Mouse (Mus musculus) G1E (cell line): ENCODE results near the gene Tmem158. TPM values are rescaled to one million over a fixed set of nuclear protein-coding genes. Genes with fewer than 3 reads are reported as not detected.

Experiments
- ATAC-seq: 2 replicates; pipeline ENCODE4 v1.8.0; 2016; ENCODE audit warnings: mild to moderate bottlenecking; ENCODE audit not compliant: insufficient number of reproducible peaks, poor library complexity, low FRiP score, severe bottlenecking; ENCODE audit errors: extremely low read depth
- DNase-seq: peaks from one replicate; pipeline ENCODE4 v3.0.0; 2012; ENCODE audit warnings: low spot score
- H3K27me3 ChIP-seq: 2 replicates; pipeline ENCODE4 v1.6.1; 2012; ENCODE audit warnings: mild to moderate bottlenecking, low read length, inconsistent platforms; ENCODE audit not compliant: insufficient read depth
- H3K36me3 ChIP-seq: replicated peaks from 2 replicates; pipeline ENCODE3; 2012; ENCODE audit warnings: mild to moderate bottlenecking, inconsistent platforms
- H3K4me1 ChIP-seq: 2 replicates; pipeline ENCODE4 v1.6.1; 2012; ENCODE audit warnings: low read depth, low read length, inconsistent platforms, mixed read lengths; ENCODE audit not compliant: insufficient read depth
- H3K4me3 ChIP-seq: 2 replicates; pipeline ENCODE4 v1.5.1; 2012; ENCODE audit warnings: low read depth, mild to moderate bottlenecking, inconsistent platforms, low read length, moderate library complexity, mixed read lengths
- H3K9me3 ChIP-seq: replicated peaks from 2 replicates; pipeline ENCODE4 v1.6.1; 2012; ENCODE audit warnings: inconsistent platforms
- CTCF ChIP-seq: IDR thresholded peaks from 2 replicates; pipeline ENCODE4 v1.5.1; 2012; ENCODE audit warnings: low read depth, low read length, inconsistent platforms, mixed read lengths
- GATA1 ChIP-seq: IDR thresholded peaks from 2 replicates; pipeline ENCODE4 v1.6.1; 2012; ENCODE audit warnings: borderline replicate concordance, low read length, inconsistent platforms, mixed read lengths
- GATA2 ChIP-seq: IDR thresholded peaks from 2 replicates; pipeline ENCODE4 v1.6.1; 2012; ENCODE audit warnings: low read depth, low read length, inconsistent platforms, borderline replicate concordance
- POLR2AphosphoS5 ChIP-seq: IDR thresholded peaks from 2 replicates; pipeline ENCODE4 v1.6.1; 2012; ENCODE audit warnings: low read depth, low read length, inconsistent platforms; ENCODE audit not compliant: insufficient replicate concordance
- TAL1 ChIP-seq: conservative IDR thresholded peaks from 2 replicates; pipeline ENCODE4 v1.6.1; 2012; ENCODE audit warnings: low read depth, low read length, inconsistent platforms, mixed read lengths
- polyA plus RNA-seq: library from polyadenylated mRNA; stranded (reverse); fragments of >175 nt; gene quantifications from 2 replicates; pipeline ENCODE4 v1.2.3, GENCODE M21; 2012
- total RNA-seq, 2 experiments: library from RNA; stranded (forward) in 1 of 2; stranded (reverse) in 1 of 2; fragments of 200-1000 nt in 1 of 2; fragments of >200 nt in 1 of 2; fragmentation: Nextera tagmentation in 1 of 2; gene quantifications; 2 replicates each; pipeline ENCODE4 v1.2.3; 2014 to 2017

Gene Tmem158
- total RNA-seq (2014; fragmentation: Nextera tagmentation) (not detected in 2 replicates), total RNA-seq (2017) (not detected in 2 replicates), polyA plus RNA-seq (not detected in 2 replicates)

GRCm38 (mm10) chr9:123260611-123261021 is at the start of gene Tmem158:
Tmem158 (minus strand) TSS chr9:123260764.
- Histone ChIP-seq H3K27me3 (peaks cover 37% of the 10 kb centered on the region), H3K36me3 (no peaks in the 10 kb centered on the region), H3K9me3 (peaks cover 14% of the 10 kb centered on the region), H3K4me3 (peak within 1 kb of the TSS; percentile 68), H3K4me1 (peaks cover 9% of the 10 kb centered on the region)
- ATAC-seq (0 out of 2 replicates have a peak, but pooled peaks have one; percentile 28), DNase-seq (peak; percentile 35)
- TF ChIP-seq CTCF (no peak), TAL1 (no peak), GATA2 (no peak), GATA1 (no peak), POLR2AphosphoS5 (no peak)

GRCm38 (mm10) chr9:123309685-123310365 is 49.3 kb upstream of the Tmem158 start:
- DNase-seq: no peak
- H3K9me3 ChIP-seq: no peaks in the 10 kb centered on the region
- no peaks in the 10 kb centered on the region for H3K4me1 ChIP-seq
- H3K36me3 ChIP-seq: no peaks in the 10 kb centered on the region
- no peak for TF ChIP-seq GATA1
- TF ChIP-seq GATA2: no peak
- no peak for TF ChIP-seq CTCF
- H3K27me3 ChIP-seq: peaks cover 6% of the 10 kb centered on the region
- H3K4me3 ChIP-seq: no peak overlapping the region
- ATAC-seq: no peak

GRCm38 (mm10) chr9:123309073-123309472 is 48.5 kb upstream of the Tmem158 start:
- TF ChIP-seq POLR2AphosphoS5: no peak
- no peak for TF ChIP-seq TAL1
- TF ChIP-seq GATA2: no peak
- TF ChIP-seq GATA1: no peak
- TF ChIP-seq CTCF: no peak
- no peaks in the 10 kb centered on the region for H3K9me3 ChIP-seq
- no peak overlapping the region for H3K4me3 ChIP-seq
- H3K36me3 ChIP-seq: no peaks in the 10 kb centered on the region
- H3K27me3 ChIP-seq: peaks cover 7% of the 10 kb centered on the region
- ATAC-seq (no peak), DNase-seq (no peak)
- H3K4me1 ChIP-seq: no peaks in the 10 kb centered on the region

GRCm38 (mm10) chr9:123304917-123305316 is 44.4 kb upstream of the Tmem158 start:
- no peak for TF ChIP-seq CTCF
- TF ChIP-seq POLR2AphosphoS5: no peak
- no peak for TF ChIP-seq GATA1
- H3K4me1 ChIP-seq: no peaks in the 10 kb centered on the region
- H3K27me3 ChIP-seq: peaks cover 11% of the 10 kb centered on the region
- ATAC-seq (no peak), DNase-seq (no peak)
- no peaks in the 10 kb centered on the region for H3K9me3 ChIP-seq
- no peaks in the 10 kb centered on the region for H3K36me3 ChIP-seq
- H3K4me3 ChIP-seq: no peak overlapping the region

- DNase-seq: no peak
- TF ChIP-seq GATA1 (no peak), CTCF (no peak), POLR2AphosphoS5 (no peak), TAL1 (no peak), GATA2 (no peak)
- no peaks in the 10 kb centered on the region for H3K36me3 ChIP-seq
- ATAC-seq: no peak
- peaks cover 11% of the 10 kb centered on the region for H3K27me3 ChIP-seq
- no peaks in the 10 kb centered on the region for H3K4me1 ChIP-seq
- no peaks in the 10 kb centered on the region for H3K9me3 ChIP-seq
- H3K4me3 ChIP-seq: no peak overlapping the region
Observed at GRCm38 (mm10) chr9:123303952-123304351, 43.4 kb upstream of the Tmem158 start.

- DNase-seq (no peak), ATAC-seq (no peak)
- H3K4me3 ChIP-seq: no peak overlapping the region
- H3K4me1 ChIP-seq: no peaks in the 10 kb centered on the region
- H3K36me3 ChIP-seq: no peaks in the 10 kb centered on the region
- H3K27me3 ChIP-seq: peaks cover 11% of the 10 kb centered on the region
- H3K9me3 ChIP-seq: no peaks in the 10 kb centered on the region
- no peak for TF ChIP-seq CTCF
Observed at GRCm38 (mm10) chr9:123302759-123303313, 42.3 kb upstream of the Tmem158 start.
